Mouse (Mus musculus) thymus, postnatal 14 days (tissue): Measurements from ENCODE around the gene Naa10.
A peak's percentile ranks its signal among the peaks of the same experiment; 100 is the strongest.

ENCODE experiments used
- DNase-seq: peaks from one replicate; pipeline ENCODE4 v3.0.0; 2021

Gene Naa10

DNA sequence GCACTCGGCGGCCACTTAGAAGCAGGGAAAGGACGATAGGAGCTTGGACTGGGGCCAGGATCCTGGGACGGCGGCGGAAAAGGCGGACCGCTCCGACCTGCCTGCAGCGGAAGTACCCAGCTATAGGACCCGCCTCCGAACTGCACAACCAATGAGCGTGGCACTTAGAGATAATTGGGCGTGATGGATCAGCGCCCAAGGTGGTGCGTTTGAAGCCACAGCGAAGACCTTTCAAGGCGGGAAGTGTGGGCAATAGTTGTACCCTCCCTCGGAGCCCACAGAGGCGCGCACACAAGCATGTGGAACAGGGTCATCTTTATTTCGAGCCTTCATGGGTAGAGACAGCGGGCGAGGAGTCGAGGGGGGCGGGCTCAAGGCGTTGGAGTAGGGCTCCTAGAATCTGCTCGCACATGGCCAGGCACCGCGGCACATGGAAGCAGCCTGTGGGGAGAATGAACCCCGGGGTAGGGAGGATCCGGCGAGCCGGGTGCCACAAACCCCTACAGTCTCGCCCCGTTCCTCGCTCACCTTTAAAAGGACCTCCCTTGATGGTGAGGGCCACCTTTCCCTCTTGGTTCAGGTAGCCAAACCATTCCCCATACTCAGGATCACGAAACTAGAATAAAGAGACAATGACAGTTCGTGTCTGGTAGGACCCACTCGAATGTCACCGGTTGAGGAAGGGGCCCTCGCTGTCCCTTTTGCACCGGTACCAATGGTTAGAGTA, at the start of gene Naa10, which contains the start of gene Arhgap4:
TSS of gene Naa10 (minus strand) at position 122 of the 727 bp plus-strand sequence.
TSS of gene Arhgap4 (minus strand) at position 48 of the 727 bp plus-strand sequence.
- peak; percentile 82 for DNase-seq

DNA sequence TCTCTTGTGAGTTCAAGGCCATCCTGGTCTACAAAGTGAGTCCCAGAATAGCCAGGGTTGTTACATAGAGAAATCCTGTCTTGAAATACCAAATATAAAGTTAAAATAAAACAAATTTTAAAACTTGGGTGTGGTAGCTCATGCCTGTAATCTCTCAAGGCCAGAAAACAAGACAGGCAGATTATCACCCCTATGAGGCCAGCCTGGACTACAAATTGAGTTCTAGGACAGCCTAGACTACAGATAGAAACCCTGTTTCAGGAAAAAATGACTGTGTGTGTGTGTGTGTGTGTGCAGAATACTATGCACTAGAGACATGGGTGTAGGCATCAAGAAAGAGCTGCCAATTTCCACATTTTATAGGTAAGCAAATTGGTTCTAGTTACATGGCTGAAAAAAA, 49.0 kb upstream of the Naa10 start:
- no peak for DNase-seq

DNA sequence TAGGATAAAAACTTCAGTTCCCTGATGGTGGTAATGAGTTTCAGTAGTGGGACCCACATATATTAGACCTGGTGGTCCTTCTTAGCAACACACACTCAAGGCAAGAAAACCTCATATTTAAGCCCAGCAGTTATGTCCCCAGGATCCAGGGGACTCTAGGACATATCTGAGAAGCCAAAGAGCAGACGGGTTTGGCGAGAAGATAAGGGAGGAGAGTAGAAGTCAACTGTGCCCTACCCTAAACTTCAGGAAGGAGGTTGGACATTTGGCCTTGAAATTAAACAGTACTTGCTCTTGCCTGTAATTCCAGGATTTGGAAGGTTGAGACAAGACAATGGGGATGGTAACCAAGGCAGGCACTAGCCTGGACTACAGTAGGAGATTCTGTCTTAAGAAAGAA, 48.0 kb upstream of the Naa10 start:
- DNase-seq: no peak

DNA sequence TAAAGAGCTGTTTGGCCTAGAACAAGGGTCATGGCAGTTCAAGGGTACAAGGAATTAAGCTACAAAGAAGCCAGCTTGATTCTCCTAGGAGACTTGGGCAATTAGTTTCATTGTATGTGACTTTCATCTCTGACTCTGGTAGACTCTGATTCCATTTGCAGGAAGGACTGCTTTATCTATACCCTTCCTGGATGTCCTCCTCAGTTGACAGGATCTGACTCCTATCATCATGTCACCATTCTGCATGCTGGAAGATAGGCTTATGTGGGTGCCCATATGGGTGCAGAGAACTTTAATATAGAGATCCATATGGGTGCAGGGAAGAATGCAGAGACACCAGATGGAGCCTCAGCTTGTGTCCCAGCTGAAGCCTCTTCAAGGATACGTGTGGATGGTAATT, 47.4 kb upstream of the Naa10 start:
- no peak for DNase-seq

DNA sequence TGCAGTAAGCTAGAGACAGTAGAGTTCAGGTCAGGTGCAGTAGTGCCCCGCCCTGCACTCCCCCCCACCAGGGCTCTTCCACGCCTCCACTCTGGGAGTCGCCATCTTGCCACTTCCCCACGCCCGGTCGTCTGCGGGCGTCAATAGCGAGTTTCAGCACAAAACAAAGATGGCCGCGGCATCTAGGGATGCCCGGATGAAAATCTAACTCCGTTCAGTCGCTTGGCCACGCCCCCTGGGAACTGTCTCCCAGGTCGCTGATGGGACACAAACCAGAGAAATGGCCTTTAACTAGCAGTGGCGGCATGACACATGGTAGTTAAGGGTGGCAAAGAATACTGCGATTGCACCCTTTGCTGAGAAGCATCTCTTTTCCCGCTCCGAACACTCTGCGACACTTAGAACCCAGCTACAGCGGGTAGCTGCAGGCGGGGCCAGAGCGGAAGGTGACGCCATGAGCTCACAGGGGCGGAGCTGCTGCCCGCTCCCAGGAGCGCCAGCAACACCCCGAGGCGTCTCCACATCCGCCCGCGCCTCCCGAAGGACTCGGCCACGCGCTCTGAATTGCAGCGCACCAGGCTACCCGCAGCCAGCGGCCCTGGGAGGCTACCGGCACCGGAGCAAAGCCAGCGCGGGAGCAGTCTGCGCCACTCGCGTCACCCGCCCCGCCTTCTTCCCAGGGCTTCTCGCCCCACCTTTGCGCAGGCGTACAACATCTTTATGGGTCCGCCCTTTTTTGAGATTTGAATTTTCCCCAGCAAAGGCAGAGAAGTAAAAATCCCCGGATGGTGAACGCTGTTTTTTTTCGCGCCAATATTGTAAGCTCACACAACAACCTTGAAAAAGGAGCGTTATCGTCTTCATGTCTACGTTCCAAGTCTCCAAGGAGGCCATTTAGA, 45.7 kb upstream of the Naa10 start:
- DNase-seq: peak; percentile 85

DNA sequence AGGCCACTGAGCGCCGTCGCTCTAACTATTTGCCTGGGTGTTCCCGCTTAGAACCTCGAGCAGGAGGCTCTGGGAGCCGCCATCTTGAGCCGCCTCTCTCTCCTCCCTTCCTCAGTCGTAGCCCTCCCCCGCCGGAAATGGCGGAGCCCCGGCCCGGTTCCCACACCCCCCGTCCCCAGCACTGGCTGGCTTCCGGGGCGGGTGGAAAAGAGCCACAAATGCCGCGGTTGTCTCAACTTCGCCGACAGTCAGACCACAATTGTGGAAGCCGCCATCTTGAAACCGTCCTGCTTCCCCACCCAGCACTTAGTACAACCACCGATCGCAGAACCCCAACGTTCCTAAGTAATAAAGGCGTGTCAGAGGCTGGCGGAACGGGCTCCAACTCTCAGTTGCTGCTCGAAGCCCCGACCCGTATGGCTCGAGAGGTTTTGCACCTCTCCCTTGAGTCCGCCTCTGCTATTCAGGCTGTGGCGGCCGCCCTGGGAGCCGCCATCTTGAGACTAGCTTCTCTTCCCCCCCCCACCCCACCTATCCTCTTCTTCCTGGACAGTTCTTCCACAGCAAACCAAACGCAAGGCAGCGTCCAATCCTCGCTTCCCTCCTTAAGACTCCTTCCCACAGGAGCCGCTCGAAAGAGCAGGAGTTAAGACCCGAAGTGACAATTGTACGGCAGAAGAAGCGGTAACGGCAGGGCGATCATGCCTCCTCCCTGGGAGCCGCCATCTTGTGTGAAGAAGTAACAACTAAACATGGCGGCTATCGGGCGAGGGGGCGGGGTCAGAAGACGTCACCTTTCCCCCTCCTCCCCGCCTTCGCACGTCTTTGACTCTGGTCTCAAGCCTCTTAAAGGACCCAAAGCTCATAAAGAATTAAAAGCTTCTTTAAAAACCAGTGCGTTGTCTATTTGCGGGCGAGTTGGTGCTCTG, 44.8 kb upstream of the Naa10 start, which contains the start of gene Hcfc1:
TSS of gene Hcfc1 (minus strand) at position 110 of the 929 bp plus-strand sequence.
- peak; percentile 90 for DNase-seq

DNA sequence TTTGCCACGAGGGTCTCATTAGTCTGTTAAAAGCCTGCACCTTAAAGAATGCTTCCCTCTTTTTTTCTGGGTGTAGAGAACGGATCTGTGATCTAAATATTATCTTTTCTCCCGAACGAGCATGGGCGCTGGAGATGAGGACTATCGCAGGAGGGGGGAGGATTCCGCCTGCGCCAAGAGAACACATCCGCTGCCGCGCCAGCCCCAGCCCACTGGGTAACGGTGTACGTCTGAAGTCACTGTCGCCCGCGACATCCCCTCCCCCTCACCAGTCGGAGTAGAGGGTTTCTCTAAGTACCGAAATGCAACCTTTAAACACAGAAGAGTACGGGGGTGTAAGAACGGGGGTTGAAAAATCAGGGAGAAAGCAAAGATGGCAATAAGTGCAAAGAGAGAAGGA, 43.6 kb upstream of the Naa10 start:
- peak; percentile 83 for DNase-seq

DNA sequence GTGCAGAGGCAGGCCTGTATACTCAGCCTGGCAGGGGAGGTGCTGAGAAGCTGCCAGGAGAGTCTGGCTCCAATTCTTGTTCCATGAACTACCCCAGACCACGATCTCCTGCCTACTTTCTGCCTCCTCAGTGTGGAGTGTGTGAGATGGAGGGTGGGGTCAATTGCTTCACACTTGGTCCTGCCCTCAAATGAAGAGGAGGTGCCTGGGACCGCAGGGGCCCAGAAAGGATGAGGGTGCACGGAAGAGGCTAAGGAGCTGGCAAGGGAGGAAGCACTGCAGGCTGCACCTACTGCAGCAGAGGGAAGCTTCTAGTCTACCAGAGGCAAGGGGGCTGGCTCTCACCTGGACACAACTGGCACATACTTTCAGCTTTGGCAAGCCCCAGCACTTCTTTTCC, 42.6 kb upstream of the Naa10 start:
- DNase-seq: peak; percentile 45

DNA sequence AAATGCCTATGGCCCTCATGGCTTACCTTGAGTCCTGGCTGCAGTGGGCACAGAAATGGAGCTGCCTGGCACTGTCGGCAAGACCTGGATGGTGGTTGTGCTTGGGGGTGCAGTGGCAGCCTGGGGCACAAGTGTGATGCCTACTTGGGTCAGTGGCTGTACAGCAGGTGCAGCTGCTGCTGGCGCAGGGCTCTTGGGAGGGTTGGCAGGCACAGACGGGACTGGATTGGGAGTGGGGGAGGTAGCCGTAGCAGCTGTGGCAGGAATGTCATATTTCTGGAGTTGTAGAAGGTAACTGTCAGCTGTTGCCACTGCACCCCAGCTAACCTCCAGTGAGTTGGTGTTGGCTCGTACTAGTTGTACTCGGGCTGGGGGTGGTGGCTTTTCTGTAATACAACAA, 33.2 kb upstream of the Naa10 start:
- DNase-seq: no peak

DNA sequence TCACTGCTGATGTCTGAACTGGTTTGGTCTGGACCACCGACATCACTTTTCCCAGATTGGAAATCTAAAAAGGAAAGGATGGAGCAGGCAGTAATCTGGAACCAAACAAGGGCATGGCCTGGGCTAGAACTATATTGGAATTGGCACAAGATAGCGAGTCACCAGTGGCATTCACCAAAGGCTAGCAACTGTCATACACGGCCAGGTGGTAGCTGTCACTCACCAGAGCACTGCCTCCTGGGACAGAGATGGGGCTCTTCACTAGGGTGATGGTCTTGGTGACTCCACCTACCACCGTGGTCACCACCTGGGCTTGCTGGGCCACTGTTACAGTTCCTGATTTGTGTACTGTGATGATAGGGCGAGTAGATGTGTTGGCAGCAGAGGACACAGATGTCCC, 30.9 kb upstream of the Naa10 start:
- no peak for DNase-seq

DNA sequence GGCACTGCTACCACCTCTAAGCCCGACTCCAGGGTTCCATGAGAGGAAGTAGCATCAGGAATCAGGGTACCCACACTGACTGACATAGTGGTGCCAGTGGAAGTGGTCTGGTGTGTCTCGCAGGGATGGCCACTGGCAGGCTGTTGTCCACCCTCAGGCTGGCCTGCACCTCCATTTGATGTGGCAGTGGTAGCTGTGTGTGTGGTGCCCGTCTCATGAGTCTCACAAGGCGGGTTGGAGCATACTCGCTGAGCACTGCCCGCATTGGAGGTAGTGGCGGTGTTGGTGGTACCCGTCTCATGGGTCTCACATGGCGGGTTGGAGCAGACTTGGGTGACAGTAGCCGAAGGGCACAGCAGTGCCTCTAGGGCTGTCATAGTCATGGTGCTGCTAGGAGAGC, 27.6 kb upstream of the Naa10 start:
- no peak for DNase-seq

DNA sequence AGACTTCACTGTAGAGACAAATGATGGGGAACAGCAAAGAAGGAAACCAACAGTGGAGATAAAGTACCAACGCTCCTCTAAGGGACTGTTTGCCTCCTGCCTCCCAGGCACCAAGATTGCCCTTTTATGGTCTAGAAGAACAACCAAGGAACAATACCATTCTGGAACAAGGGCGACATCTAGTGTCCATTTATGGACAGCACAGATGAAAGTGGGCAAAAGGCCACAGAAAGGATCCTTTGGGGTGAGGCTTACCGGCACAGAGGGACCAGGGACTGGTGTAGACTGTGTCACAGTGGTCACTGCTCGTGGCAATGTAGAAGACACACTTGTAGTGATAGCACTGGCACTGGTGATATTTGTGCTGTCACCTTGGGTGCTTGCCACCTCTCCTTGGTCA, 26.9 kb upstream of the Naa10 start:
- DNase-seq: peak; percentile 54

DNA sequence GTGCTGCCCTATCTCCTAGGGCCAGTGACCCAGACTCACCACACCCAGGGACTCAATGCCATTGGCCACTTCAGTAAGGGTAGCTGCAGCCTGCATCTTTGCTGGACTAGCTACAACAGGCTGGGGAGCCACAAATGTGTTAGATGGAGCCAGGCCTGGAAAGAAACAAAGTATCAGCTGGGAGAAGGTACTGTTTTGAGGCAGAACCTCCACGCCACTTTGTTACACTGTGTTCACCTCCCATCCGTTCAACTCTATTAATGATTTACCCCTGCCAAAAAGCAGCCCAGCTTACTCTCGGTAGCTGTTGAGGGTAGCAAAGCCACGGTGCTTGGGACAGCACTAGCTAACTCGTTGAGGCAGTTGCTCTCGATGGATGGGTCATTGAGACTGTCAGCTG, 25.2 kb upstream of the Naa10 start:
- no peak for DNase-seq

DNA sequence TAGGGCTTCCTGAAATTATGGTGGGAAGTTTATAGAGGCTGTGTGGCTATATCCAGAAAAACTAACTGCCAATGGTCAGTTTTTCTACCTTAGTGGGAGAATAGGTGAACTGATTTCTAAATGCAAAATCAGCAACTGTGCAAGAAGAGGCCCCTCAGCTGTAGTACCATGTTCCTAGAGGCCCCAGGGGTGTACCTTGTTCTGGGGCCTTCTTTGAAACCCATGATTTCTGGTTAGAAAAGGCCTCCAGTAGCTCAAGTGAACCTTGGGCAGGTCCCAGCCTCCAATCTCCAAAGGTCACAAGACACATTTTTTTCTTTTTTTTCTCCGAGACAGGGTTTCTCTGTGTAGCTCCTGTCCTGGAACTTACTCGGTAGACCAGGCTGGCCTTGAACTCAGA, 20.6 kb upstream of the Naa10 start:
- DNase-seq: no peak

DNA sequence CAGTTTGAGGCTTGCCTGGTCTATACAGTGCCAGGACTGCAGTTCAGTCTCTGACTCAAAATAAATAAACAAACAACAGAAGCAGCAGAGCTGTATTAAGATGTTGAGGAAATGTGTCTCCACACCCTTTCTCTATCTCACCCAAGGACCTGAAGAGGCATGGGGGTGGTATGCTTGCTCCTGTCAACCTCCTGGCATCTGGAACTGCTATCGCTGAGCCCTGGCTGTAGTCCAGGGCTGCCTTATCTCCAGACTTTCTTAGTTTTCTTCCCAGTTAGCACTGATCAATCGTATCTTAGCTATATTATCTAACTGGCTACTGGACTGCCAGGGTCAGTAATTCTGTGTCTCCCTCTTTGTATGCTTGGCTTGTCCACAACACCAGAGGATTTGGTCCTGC, 20.1 kb upstream of the Naa10 start:
- DNase-seq: no peak

DNA sequence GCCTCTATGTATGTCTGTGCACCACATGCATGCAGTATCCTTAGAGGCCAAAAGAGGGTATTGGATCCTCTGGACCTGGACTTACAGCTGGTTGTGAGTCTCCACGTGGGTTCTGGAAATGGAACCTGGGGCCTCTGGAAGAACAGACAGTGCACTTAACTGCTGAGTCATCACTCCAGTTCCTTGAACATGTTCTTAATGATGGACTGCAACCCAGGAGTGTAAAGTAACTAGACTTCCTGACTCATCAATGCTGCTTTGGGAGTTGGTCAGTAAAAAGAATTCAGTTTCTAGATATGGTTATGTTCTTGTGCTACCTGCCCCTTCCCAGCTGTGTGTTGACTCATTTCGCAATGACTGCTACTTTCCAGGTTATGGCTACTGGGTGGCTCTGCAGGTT, 10.1 kb upstream of the Naa10 start:
- DNase-seq: no peak

DNA sequence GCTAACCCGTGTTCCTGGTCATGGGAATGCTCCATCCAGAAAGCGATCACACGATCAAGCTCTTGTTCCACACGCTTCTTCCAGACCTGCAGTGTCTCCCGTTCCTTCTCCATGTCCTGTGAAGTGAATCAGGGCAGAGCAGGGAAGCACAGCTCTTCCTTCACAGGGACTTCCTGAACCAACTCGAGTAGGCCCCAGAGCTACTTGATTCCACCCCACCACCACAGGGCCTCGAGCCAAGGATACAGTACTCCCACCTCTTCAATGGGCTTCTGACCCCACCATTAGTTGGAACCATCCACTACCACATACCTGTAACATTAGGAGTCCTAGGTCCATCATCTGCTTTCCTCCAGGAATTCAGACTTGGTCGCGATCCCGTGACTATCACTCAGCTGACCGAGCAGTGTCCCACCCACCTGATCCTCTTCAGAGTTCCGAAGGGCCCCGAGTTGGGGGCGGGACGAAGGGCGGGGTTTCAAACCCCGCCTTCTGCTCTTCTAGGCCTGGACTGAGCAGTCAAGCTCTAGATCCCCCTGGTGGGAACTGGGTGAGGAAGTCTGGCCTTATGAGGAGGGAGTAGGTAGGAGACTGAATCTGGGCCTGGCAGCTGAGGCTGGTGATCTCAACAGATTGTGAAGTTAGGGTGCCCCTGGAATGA, 8.8 kb upstream of the Naa10 start, which contains the start of gene Renbp:
TSS of gene Renbp (minus strand) at position 449 of the 661 bp plus-strand sequence.
- DNase-seq: peak; percentile 67

DNA sequence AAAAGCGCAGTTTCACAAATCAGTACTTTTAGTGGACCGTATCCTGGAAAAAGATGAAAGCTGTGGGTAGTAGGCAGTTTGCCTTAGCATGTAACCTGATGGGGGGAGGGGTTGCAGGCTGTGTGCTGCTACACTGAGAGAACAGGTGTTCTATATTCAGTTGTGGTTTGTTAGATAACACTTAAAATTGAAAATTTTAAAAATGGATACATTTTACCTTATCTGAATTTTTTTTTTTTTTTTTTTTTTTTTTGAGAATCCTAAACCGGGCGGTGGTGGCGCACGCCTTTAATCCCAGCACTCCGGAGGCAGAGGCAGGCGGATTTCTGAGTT, 772 bp upstream of the Naa10 start:
- peak; percentile 61 for DNase-seq

DNA sequence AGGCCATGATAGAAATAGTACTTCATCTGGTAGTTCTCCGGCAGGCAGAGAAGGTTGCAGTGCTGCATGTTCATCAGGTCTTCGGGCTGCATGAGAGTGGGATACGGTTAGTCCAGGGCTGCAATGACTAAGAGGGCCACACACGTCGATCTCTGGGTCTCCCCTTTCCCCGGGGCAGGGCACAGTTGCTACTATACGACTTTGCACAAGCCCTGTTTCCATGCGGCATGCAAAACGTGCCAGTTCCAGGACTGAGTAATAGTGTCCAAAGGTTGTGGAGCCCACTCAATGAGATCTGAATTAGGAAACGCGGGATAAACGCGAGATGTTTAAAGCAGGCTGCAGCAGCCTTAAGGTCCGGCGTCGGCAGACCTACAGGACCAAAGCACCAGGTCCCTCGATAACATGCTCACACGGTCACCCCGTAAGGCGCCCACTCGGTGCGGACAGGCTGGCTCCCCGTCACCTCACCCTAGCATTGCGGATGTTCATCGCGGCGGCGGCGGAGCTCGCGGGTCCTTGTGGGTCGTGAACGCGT, 390 bp downstream of the Naa10 start:
- DNase-seq: no peak

DNA sequence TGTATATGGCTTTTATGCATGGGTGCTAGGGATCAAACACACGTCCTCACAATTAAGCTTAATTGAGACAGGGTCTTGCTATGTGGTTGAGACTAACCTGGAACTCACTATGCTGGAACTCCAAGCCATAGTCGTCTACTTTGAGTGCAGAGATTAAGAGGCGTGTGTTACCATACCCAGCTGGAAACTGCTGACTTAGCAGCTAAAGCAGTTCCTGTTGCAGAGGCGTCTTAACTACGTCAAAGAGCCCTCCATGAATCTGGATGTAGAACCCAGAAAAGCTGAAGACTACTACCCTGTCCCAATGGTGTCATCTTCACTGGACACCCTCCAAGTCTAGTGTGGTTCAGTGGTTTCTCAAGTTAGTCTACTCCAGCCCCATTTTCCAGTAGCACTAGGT, 3.1 kb downstream of the Naa10 start:
- no peak for DNase-seq

DNA sequence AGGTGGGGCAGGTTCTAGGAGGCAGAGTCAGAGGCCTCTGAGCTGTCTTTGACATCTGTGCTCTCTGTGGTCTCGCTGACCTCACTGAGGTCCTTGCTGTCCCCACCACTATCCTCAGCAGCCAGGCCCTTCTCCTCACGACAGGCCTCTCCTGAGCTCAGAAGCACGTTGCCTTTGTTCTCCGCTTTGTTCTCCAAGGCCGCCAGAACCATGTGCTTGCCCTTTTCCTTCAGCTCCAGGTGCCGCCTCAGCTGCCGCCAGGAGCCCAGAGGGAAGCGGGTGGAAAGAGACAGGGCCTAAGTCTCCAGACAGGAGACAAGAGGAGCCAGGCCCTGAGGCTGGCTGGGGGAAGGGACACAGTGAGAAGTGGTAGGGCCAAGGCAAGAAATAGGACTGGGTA, 4.8 kb downstream of the Naa10 start:
- DNase-seq: no peak
